Mouse (Mus musculus) lung, postnatal 0 days (tissue): ENCODE measurements at regions not wholly inside any gene's neighbourhood (a gene's known extent, or its start where the extent isn't known, plus 50 kb on each side); places are given as distances from the start of the nearest gene placed in this dataset.

ENCODE experiments used
- ATAC-seq: fragments of 200-750 bp; cut with Nextera tagmentation; 2 replicates; pipeline ENCODE4 v1.8.0; 2017; ENCODE audit warnings: moderate library complexity
- DNase-seq: peaks from one replicate; pipeline ENCODE4 v3.0.0-alpha.2; 2016; ENCODE audit warnings: low spot score
- H3K27ac ChIP-seq: fragments of 300-500 bp; sonication (generic); 2 replicates; pipeline ENCODE4 v1.5.1; 2014; ENCODE audit warnings: antibody characterized with exemption, mild to moderate bottlenecking, low read length, mixed read lengths
- H3K27me3 ChIP-seq: fragments of 300-500 bp; sonication (generic); replicated peaks from 2 replicates; pipeline ENCODE4 v1.6.1; 2014; ENCODE audit warnings: low read length, mixed read lengths; ENCODE audit not compliant: insufficient read depth
- H3K36me3 ChIP-seq: fragments of 300-500 bp; sonication (generic); 2 replicates; pipeline ENCODE4 v1.6.1; 2014; ENCODE audit warnings: low read length, mixed read lengths; ENCODE audit not compliant: insufficient read depth
- H3K4me1 ChIP-seq: fragments of 300-500 bp; sonication (generic); 2 replicates; pipeline ENCODE4 v1.6.1; 2014; ENCODE audit warnings: antibody characterized with exemption, low read depth, low read length, mixed read lengths; ENCODE audit not compliant: insufficient read depth
- H3K4me2 ChIP-seq: fragments of 300-500 bp; sonication (generic); replicated peaks from 2 replicates; pipeline ENCODE4 v1.6.1; 2014; ENCODE audit warnings: low read depth, mild to moderate bottlenecking, low read length, moderate library complexity, mixed read lengths
- H3K4me3 ChIP-seq: fragments of 300-500 bp; sonication (generic); 2 replicates; pipeline ENCODE4 v1.5.1; 2014; ENCODE audit warnings: low read depth, low read length
- H3K9ac ChIP-seq: fragments of 300-500 bp; sonication (generic); replicated peaks from 2 replicates; pipeline ENCODE4 v1.6.1; 2014; ENCODE audit warnings: low read depth, mild to moderate bottlenecking
- H3K9me3 ChIP-seq: fragments of 300-500 bp; sonication (generic); 2 replicates; pipeline ENCODE4 v1.6.1; 2016; ENCODE audit warnings: low read length, mixed read lengths
- CTCF ChIP-seq: IDR thresholded peaks from 2 replicates; pipeline ENCODE4 v1.5.1; 2016; ENCODE audit warnings: antibody characterized with exemption, mild to moderate bottlenecking
- EP300 ChIP-seq: IDR thresholded peaks from 2 replicates; pipeline ENCODE4 v1.6.1; 2016; ENCODE audit warnings: antibody characterized with exemption, mild to moderate bottlenecking, control low read depth
- WGBS: fragments of 180-500 bp; shearing (Covaris S2); extraction: QIAGEN DNeasy Blood & Tissue Kit; methylation state at CpG from one replicate; pipeline ENCODE4 v1.1.7; 2014; 5-methylcytosine and 5-hydroxymethylcytosine counted together

GRCm38 (mm10) chr10:84052696-84053095, 330.0 kb downstream of the 1500009L16Rik start:
- Histone ChIP-seq H3K27me3 (no peaks in the 10 kb centered on the region), H3K9me3 (no peaks in the 10 kb centered on the region), H3K27ac (no peak overlapping the region), H3K36me3 (no peaks in the 10 kb centered on the region), H3K4me3 (no peak overlapping the region), H3K4me2 (no peak overlapping the region), H3K4me1 (0 out of 2 replicates have a peak, but pooled peaks cover 7% of the 10 kb centered on the region), H3K9ac (no peak overlapping the region)
- no peak for DNase-seq
- 85% methylated on average over 8 of the region's 8 CpGs for WGBS
- TF ChIP-seq EP300 = no peak
- no peak for TF ChIP-seq CTCF
- no peak for ATAC-seq

- H3K36me3 ChIP-seq = no peaks in the 10 kb centered on the region
- no peak for DNase-seq
- WGBS = 55% methylated on average over 6 of the region's 6 CpGs
Observed at GRCm38 (mm10) chr10:84054551-84055336, 332.1 kb downstream of the 1500009L16Rik start.

GRCm38 (mm10) chr10:84055402-84056167, 332.9 kb downstream of the 1500009L16Rik start:
- peak; percentile 58 for DNase-seq
- Histone ChIP-seq H3K4me2 (no peak overlapping the region), H3K4me3 (no peak overlapping the region), H3K4me1 (0 out of 2 replicates have a peak, but pooled peaks cover 7% of the 10 kb centered on the region), H3K9ac (no peak overlapping the region), H3K27me3 (no peaks in the 10 kb centered on the region), H3K27ac (no peak overlapping the region), H3K9me3 (no peaks in the 10 kb centered on the region), H3K36me3 (no peaks in the 10 kb centered on the region)
- peak; percentile 59 for ATAC-seq
- WGBS = 27% methylated on average over 10 of the region's 10 CpGs
- TF ChIP-seq CTCF (no peak), EP300 (peak; percentile 71)

More at GRCm38 (mm10) chr10:84054551-84055336, 332.1 kb downstream of the 1500009L16Rik start:
- H3K9me3 ChIP-seq = no peaks in the 10 kb centered on the region
- no peak for TF ChIP-seq EP300
- no peak for TF ChIP-seq CTCF
- no peak overlapping the region for H3K27ac ChIP-seq
- H3K4me1 ChIP-seq = 0 out of 2 replicates have a peak, but pooled peaks cover 7% of the 10 kb centered on the region
- H3K9ac ChIP-seq = no peak overlapping the region
- no peak overlapping the region for H3K4me2 ChIP-seq
- H3K4me3 ChIP-seq = no peak overlapping the region
- no peaks in the 10 kb centered on the region for H3K27me3 ChIP-seq
- ATAC-seq = no peak

GRCm38 (mm10) chr10:84056323-84057169, 333.9 kb downstream of the 1500009L16Rik start:
- DNase-seq = peak; percentile 39
- Histone ChIP-seq H3K27me3 (no peaks in the 10 kb centered on the region), H3K9ac (no peak overlapping the region), H3K4me3 (no peak overlapping the region), H3K4me1 (0 out of 2 replicates have a peak, but pooled peaks cover 7% of the 10 kb centered on the region), H3K9me3 (no peaks in the 10 kb centered on the region), H3K4me2 (no peak overlapping the region), H3K36me3 (no peaks in the 10 kb centered on the region), H3K27ac (no peak overlapping the region)
- ATAC-seq = no peak
- TF ChIP-seq EP300 = no peak
- no peak for TF ChIP-seq CTCF
- 77% methylated on average over 14 of the region's 14 CpGs for WGBS

GRCm38 (mm10) chr10:84058301-84058700, 335.6 kb downstream of the 1500009L16Rik start:
- Histone ChIP-seq H3K27me3 (no peaks in the 10 kb centered on the region), H3K4me1 (0 out of 2 replicates have a peak, but pooled peaks cover 7% of the 10 kb centered on the region), H3K4me2 (no peak overlapping the region), H3K9me3 (no peaks in the 10 kb centered on the region), H3K4me3 (no peak overlapping the region), H3K36me3 (no peaks in the 10 kb centered on the region), H3K27ac (no peak overlapping the region), H3K9ac (no peak overlapping the region)
- ATAC-seq = no peak
- TF ChIP-seq EP300 (no peak), CTCF (no peak)
- 96% methylated on average over 2 of the region's 2 CpGs for WGBS
- DNase-seq = no peak
